Mouse (Mus musculus) frontal cortex, postnatal 36 days (tissue): Measurements from ENCODE around the gene Nfatc2.

Experiments used
- DNase-seq, 2 experiments: peaks; one replicate each; pipeline ENCODE4 v3.0.0; 2022; ENCODE audit warnings: low spot score in 2 of 2

The Nfatc2 gene

GRCm38 (mm10) chr2:168609653-168610248 is 8.3 kb upstream of the Nfatc2 start:
- DNase-seq, result no peak

GRCm38 (mm10) chr2:168608125-168608564 is 6.7 kb upstream of the Nfatc2 start:
- no peak for DNase-seq

DNA sequence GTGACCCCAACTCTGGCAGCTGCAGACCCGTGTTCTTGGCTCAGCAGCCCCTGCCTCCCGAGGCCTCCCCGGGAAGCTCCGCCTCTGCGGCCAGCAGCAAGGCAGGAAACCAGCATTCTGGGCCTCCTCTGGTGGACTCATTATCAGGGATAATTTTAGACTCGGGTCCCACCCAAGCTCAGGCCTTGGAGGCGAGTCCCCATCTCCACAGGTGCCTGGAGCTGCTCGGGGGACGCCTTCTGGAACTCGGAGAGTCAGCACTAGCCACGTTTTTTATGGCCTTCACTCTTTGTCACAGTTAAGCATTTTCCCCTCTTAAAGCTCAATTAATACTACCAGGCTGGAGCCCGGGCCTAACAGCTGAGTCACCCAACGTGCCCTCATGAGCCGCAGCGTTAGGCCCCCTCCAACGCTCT is 3.2 kb upstream of the Nfatc2 start:
- no peak for DNase-seq

DNA sequence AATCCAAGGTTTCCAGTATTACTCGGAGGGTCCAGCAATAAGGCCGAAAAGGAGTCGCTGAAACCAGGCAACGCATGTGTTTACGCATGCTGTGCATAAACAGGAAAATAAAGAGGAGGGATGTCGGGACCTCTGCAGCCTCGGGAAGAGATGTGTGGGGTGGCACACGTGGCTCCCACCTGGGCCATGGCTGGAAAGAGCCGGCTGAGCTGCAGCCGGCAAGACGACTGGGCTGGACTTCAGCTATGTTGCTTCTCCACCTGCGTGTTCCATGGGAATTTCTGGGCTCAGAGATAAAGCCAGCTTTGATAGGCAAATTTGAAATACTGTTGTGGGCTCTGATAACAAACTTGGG is 907 bp upstream of the Nfatc2 start:
- no peak for DNase-seq

DNA sequence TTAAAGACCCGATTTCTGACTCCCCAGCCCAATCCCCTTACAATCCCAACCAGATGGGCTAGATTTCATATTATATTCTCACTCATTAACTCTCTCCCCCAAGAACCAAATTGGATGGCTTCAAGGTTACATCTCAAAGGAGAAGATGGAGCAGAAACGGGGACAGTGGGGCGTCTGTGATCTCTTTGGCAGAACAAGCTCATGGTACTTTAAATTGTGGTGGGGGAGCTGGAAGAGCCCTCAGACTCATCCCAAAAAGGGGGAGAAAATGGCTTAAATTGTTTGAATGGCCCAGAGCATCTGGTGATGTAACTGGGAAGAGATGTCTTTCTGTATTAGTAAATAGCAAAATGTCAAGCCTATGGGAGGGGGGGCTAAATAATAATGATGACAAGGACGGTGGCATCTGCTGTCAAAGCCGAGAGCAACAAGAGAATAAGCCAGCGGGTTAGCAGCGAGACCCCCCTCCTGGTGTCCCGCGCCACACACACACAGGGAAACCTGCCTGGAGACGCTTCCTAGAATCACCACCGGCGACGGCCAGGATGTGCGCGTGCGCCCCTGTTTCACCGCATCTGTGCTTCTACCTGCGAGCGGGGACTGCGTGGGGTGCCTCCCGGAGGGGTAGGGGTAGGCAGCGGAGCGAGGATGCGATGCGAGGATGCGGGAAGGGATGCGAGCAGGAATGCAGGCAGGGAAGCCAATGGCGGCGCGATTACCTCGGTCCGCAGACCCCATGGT is 537 bp downstream of the Nfatc2 start:
- DNase-seq, result peak; percentile 53 to 55

DNA sequence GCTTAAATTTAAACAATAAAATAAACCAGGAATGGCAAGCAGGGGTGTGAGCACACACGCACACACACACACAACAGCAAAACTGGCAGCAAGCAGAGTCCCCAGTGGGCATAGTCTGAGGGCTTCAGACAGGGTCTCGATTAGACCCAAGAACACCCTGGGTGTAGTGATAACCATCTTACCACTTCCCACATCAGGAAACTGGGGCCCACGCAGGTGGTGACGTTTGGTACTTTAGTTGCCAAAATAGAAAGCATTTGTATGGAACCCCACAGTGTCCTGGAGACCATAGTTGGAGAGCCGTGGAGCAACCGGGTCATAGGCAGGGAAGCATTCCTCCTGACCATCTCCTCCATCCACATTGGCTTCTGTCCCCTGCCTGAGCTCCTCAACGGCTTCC is 5.8 kb downstream of the Nfatc2 start:
- DNase-seq, result no peak

DNA sequence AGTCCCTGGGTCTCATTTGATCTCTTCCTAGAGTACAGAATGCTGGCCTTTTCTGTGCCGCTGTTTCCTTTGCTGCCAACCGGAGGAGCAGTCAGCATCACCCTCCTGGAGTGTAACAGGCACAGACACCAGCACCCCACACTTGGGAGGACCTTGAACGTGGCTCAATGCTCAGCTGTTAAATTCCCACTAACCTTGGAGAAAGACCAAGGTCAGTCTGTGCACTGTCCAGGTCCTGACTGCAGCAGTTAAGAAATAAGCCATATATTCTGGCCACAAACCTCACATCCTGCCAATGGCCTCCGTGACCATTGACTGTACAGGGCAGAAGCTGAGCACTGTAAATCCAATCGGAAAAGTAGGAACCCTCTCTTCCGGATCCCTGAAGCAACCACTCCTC is 7.8 kb downstream of the Nfatc2 start:
- no peak for DNase-seq

GRCm38 (mm10) chr2:168593004-168593403 is 8.5 kb downstream of the Nfatc2 start:
- DNase-seq, result no peak

DNA sequence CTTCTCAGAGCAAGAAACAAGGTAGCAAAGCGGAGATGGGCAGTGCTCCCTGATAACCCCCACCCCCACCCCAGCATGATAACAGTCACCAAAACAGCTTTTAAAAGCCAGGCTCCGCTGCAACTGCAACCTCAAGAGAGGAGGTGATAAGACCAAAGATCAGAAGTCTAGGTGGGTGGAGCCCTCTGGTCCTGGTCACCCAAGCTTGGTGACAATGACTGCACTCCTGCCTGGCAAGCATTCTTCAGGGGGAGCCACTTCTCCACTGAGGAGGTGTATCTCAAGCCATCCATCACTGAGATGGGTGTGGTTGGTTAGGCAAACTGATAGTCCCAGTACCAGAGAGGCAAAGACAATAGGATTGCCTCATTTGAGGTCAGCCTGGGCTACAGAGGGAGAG is 10.4 kb downstream of the Nfatc2 start:
- DNase-seq, result no peak

- no peak for DNase-seq
Measured at GRCm38 (mm10) chr2:168590556-168590955, 10.9 kb downstream of the Nfatc2 start.

DNA sequence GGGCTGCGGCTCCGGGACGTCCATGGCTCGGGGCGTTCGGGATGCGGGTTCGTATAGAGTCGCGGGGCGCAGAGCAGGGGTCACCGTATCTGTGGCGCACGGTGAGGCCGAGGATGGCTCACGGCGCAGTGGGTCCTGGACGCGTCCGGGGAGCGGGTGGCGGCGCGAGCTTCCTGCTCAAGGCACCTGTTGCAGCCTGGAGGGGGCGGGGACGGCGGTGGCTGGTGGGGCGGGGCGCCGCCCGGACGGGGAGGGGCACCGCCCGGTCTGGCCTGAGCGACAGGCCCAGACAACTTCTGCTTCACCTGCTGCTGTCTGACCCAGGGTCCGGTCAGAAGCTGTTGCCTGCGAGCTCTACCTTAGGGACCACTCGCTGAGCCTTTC is 11.3 kb downstream of the Nfatc2 start:
- DNase-seq, result no peak

- DNase-seq, result peak in 1 of 2 experiments; percentile 24
Measured at GRCm38 (mm10) chr2:168589368-168590167, 11.9 kb downstream of the Nfatc2 start.

DNA sequence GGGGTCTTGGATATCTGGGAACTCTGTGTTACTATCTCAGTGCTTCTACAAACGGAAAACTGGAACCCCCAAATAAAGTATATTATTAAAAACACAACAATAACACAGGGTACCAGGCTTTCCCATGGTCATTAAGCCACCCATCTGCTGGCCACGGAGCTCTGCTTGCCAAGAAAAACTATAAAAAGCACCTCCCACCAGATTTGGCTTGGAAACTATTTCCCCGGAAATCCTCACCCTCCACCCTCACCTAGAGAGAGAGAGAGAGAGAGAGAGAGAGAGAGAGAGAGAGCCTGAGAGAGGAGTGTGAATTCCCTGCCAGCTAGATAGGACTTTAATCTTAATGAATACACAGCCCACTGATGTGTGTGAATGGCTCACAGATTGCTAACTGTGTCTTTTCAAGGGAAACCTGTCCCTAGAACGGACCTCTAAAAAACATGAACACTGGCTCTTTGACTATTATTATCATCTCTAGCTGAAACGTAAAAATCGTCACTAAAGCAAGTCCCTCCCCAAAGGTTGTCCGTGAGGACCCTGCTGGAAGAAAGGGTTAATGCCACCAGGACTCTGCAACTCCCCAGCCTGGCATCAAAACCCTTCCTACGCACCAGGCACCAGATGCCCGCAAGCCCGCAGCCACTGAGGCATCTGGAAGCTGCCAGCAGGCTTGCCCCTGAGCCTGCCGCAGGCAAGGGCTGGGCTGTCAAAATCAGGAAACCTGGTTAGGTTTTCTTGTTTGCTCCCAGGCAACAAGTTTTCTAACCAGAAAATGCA is 12.7 kb downstream of the Nfatc2 start:
- DNase-seq, result peak; percentile 30 to 38

- no peak for DNase-seq
Measured at GRCm38 (mm10) chr2:168587159-168587558, 14.3 kb downstream of the Nfatc2 start.

GRCm38 (mm10) chr2:168586512-168586911 is 14.9 kb downstream of the Nfatc2 start:
- DNase-seq, result no peak

- no peak for DNase-seq
Measured at GRCm38 (mm10) chr2:168584857-168585256, 16.6 kb downstream of the Nfatc2 start.

GRCm38 (mm10) chr2:168584408-168584807 is 17.0 kb downstream of the Nfatc2 start:
- no peak for DNase-seq

DNA sequence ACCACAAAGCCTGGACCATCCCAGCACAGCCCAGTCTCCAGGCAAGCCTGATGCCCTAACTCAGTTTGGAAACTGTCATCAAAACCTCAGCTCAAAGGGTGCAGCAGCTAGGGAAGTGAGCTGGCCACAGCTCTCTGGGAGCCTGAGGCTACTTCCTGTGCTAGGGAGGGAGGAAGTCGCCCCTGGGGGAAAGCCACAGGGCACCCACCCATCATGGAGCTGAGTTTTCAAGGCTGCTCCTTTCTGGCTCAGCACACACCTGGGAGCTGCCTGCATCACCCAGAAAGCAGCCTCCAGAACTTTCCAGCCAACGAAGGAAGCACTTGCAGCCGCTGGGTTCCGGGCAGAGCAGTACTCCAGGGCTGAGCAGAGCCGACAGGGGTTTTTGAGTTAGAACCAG is 18.4 kb downstream of the Nfatc2 start:
- DNase-seq, result no peak

DNA sequence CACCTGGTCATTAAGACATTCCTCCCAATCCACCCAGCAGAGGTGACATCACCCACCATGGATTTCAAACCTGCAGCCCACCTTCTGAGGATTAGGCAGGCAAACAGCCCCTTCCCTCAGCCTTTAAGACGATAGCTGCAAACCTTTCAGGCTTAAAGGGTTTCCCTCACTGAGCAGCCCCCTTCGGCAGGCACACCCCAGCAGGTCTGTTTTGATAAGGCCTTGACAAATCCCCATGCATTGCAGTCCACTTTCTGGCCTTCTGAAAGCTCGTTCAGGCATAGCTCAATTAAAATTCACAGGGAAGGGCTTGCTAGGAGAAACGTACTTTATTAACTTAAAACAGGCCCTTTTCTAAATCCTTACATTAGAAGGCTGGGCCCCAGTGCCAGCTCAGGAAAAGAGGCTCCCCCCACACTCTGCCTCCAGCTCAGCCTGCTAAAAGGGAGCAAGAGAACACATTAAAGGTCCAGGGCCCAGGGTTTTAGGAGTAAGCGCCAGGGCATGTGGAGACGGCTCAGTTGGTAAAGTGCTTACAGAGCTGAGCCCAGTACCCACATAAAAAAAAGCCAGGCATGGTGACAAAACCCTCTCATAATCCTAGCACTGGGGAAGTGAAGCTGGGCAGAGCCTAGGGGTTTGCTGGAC is 20.1 kb downstream of the Nfatc2 start:
- no peak for DNase-seq

- no peak for DNase-seq
Measured at GRCm38 (mm10) chr2:168580295-168580915, 21.1 kb downstream of the Nfatc2 start.

DNA sequence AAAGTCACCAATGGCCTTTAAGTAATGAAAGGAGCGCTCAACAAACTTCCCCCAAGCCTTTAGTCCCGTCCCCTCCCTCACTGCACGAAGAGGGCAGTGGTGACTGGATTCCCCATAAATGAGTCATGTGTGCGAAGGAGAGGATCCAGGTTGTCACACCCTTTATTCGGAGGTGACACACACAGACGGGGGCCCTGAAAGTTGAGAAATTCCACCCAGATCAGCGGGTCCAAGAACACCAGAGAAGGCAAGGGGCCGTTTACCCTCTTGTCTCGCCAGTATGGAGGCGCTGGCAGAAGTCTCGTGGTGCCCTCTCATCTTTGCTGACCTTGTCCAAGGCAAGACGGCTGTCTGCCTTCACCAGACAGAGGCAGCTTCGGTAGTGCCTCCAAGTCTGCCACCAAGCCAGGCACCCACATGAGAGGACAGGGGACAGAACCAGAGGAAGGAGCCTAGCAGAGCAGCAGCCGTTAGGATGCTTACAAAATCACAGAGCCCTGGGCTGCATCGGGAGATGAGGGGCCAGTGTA is 21.8 kb downstream of the Nfatc2 start:
- no peak for DNase-seq
